ENCODE assay signal across 11 mouse cellular contexts in the genomic region with DNA sequence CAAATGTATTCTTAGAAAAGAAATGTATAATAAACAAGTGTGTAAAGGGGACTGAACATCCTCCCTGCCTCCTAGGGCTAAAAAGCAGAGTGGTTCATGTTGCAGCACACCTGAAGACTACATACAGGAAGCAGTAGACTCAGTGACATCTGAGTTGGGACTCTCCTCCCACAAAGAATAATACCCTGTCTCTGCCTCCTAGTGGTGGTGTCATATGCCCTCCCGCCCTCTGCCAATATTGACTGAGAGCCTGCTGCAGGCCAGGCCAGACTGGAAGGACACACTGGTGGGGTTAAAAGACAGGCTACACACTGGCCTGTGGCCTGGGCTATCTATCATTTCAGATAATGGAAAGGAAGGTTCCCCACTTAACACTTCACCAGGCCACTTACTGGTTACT. TPM values are rescaled to one million over a fixed set of nuclear protein-coding genes. Genes with fewer than 3 reads are reported as not detected.
DNase-seq lines count a peak whose midpoint lies in the region; ATAC-seq and TF ChIP-seq lines count a peak whose summit lies in the region.
"Had no signal": no experiment of that assay in that cellular context is flagged by ENCODE, and none has a peak within 500 bp of the region (broad histone marks: within the 10 kb centered on the region; RNA-seq: fewer than 3 reads in every experiment).

No protein-coding gene starts in this region.

- no peaks in the 10 kb centered on the region for H3K9me3 ChIP-seq in intestine, embryonic 16.5 days (ENCODE audit: control insufficient read depth, low read length)
- H3K9me3 ChIP-seq in intestine, embryonic 15.5 days: no peaks in the 10 kb centered on the region
- no peaks in the 10 kb centered on the region for H3K9me3 ChIP-seq in liver, postnatal 0 days (ENCODE audit: low read length)
- H3K9me3 ChIP-seq: G1E; lung, embryonic 15.5 days had no signal

- peak; percentile 61 for TF ChIP-seq CTCF in liver, postnatal 0 days (IDR thresholded peaks at IDR 0.05; ENCODE audit: low read depth)

- peaks cover 36% of the 10 kb centered on the region for H3K4me1 ChIP-seq in intestine, embryonic 16.5 days (ENCODE audit: control insufficient read depth, insufficient read depth, low read length)
- peaks cover 39% of the 10 kb centered on the region for H3K4me1 ChIP-seq in intestine, embryonic 15.5 days (replicated peaks)
- H3K4me1 ChIP-seq in liver, postnatal 0 days (ENCODE audit: insufficient read depth): peaks cover 73% of the 10 kb centered on the region

- TF ChIP-seq EP300 in liver, postnatal 0 days (IDR thresholded peaks at IDR 0.05; ENCODE audit: low read depth): no peak

- H3K27me3 ChIP-seq in intestine, embryonic 16.5 days (replicated peaks; ENCODE audit: control insufficient read depth, insufficient read depth, low read length): no peaks in the 10 kb centered on the region
- H3K27me3 ChIP-seq in intestine, embryonic 15.5 days (replicated peaks): no peaks in the 10 kb centered on the region
- H3K27me3 ChIP-seq in liver, postnatal 0 days (ENCODE audit: insufficient read depth, low read length): no peaks in the 10 kb centered on the region
- H3K27me3 ChIP-seq: lung, embryonic 15.5 days had no signal

- H3K27ac ChIP-seq in intestine, embryonic 16.5 days (ENCODE audit: low read length): peak overlapping the region; percentile 68; the same call in 1 of the 2 replicates
- no peak overlapping the region for H3K27ac ChIP-seq in intestine, embryonic 15.5 days
- peak overlapping the region; percentile 83 for H3K27ac ChIP-seq in liver, postnatal 0 days (ENCODE audit: low read depth)
- H3K27ac ChIP-seq: lung, embryonic 15.5 days had no signal

- DNase-seq in B cell, adult 2 months: peak; percentile 37 to 42
- peak; percentile 8 for DNase-seq in MN1 (ENCODE audit: low spot score)
- peak; percentile 59 for DNase-seq in liver, postnatal 0 days
- no peak for DNase-seq in urinary bladder, adult 2 months (ENCODE audit: low spot score)
- DNase-seq in neural tube, embryonic 10.5 days (ENCODE audit: extremely low spot score, low spot score): no peak
- no peak for DNase-seq in frontal cortex, postnatal 25 days (ENCODE audit: low spot score in 2 of 2)
- DNase-seq: gastrocnemius, postnatal 14 days had no signal

- H3K4me3 ChIP-seq in intestine, embryonic 16.5 days (ENCODE audit: low read length): no peak overlapping the region
- no peak overlapping the region for H3K4me3 ChIP-seq in intestine, embryonic 15.5 days (replicated peaks)
- no peak overlapping the region for H3K4me3 ChIP-seq in liver, postnatal 0 days (ENCODE audit: low read depth, low read length)
- H3K4me3 ChIP-seq: lung, embryonic 15.5 days had no signal

- WGBS in intestine, embryonic 16.5 days: 64% methylated on average over 1 of the region's 1 CpGs
- WGBS in intestine, embryonic 15.5 days: 84% methylated on average over 1 of the region's 1 CpGs
- WGBS in liver, postnatal 0 days (ENCODE audit: insufficient replicate concordance): 59% methylated on average over 1 of the region's 1 CpGs

- ATAC-seq in intestine, embryonic 16.5 days: peak; percentile 26; the same call in 1 of the 2 replicates
- no peak for ATAC-seq in intestine, embryonic 15.5 days
- ATAC-seq in liver, postnatal 0 days: peak; percentile 74

- H3K36me3 ChIP-seq in intestine, embryonic 16.5 days (ENCODE audit: control insufficient read depth, insufficient read depth, low read length): 0 out of 2 replicates have a peak, but pooled peaks cover 7% of the 10 kb centered on the region
- peaks cover 8% of the 10 kb centered on the region for H3K36me3 ChIP-seq in intestine, embryonic 15.5 days
- H3K36me3 ChIP-seq in liver, postnatal 0 days (replicated peaks; ENCODE audit: insufficient read depth, low read length): peaks cover 37% of the 10 kb centered on the region

- no peak overlapping the region for H3K9ac ChIP-seq in intestine, embryonic 16.5 days (ENCODE audit: low read depth, low read length)
- H3K9ac ChIP-seq in intestine, embryonic 15.5 days: no peak overlapping the region
- no peak overlapping the region; the same call in 1 of the 2 replicates for H3K9ac ChIP-seq in liver, postnatal 0 days (replicated peaks)
- H3K9ac ChIP-seq: lung, embryonic 15.5 days had no signal

- no peak overlapping the region for H3K4me2 ChIP-seq in intestine, embryonic 16.5 days (ENCODE audit: low read depth, low read length)
- no peak overlapping the region for H3K4me2 ChIP-seq in intestine, embryonic 15.5 days (replicated peaks)
- H3K4me2 ChIP-seq in liver, postnatal 0 days (ENCODE audit: low read depth, low read length): no peak overlapping the region
- H3K4me2 ChIP-seq: lung, embryonic 15.5 days had no signal

RNA-seq across cellular contexts. Expression of gene Slc2a1, which starts 7.8 kb away (rescaled TPM):
- 149 and 156 TPM in 2 replicates for polyA plus RNA-seq in intestine, embryonic 16.5 days (2015; fragmentation: Nextera tagmentation; extraction: Ambion mirVana)
- polyA plus RNA-seq in intestine, embryonic 15.5 days (2015; fragmentation: Nextera tagmentation; extraction: Ambion mirVana): 132 and 136 TPM in 2 replicates
- polyA plus RNA-seq in liver, postnatal 0 days (2015; fragmentation: Nextera tagmentation; extraction: Ambion mirVana): 25.4 and 29.6 TPM in 2 replicates
- polyA plus RNA-seq in urinary bladder, adult 2 months (2012; rRNA removed): 36.2 and 38.7 TPM in 2 replicates

RNA-seq across cellular contexts. Expression of gene Zfp691, which starts 57.7 kb away (rescaled TPM):
- polyA plus RNA-seq in intestine, embryonic 16.5 days (2015; fragmentation: Nextera tagmentation; extraction: Ambion mirVana): 4.3 and 5.0 TPM in 2 replicates
- polyA plus RNA-seq in intestine, embryonic 15.5 days (2015; fragmentation: Nextera tagmentation; extraction: Ambion mirVana): 5.2 and 6.6 TPM in 2 replicates
- 1.8 and 2.1 TPM in 2 replicates for polyA plus RNA-seq in liver, postnatal 0 days (2015; fragmentation: Nextera tagmentation; extraction: Ambion mirVana)
- polyA plus RNA-seq in urinary bladder, adult 2 months (2012; rRNA removed): 8.9 and 9.7 TPM in 2 replicates

Comparison
In these comparisons a context has a peak if more than half of its experiments do, and no peak if none do; other contexts are left out.
1. DNase-seq: peak in B cell, adult 2 months (2 of 2), MN1 (single experiment) and liver, postnatal 0 days (single experiment); none in urinary bladder, adult 2 months (single experiment), neural tube, embryonic 10.5 days (single experiment) and frontal cortex, postnatal 25 days (0 of 2).